Mouse (Mus musculus) intestine, embryonic 16.5 days (tissue): ENCODE measurements around the gene Zfp146. TPM values are rescaled to one million over a fixed set of nuclear protein-coding genes. Genes with fewer than 3 reads are reported as not detected.
"Not testable (repeated sequence)": the region's sequence is repeated elsewhere in the genome, so short reads cannot be mapped to it uniquely, and the experiment has no call there.

ENCODE experiments used
- ATAC-seq: fragments of 200-750 bp; cut with Nextera tagmentation; 2 replicates; pipeline ENCODE4 v1.8.0; 2017; ENCODE audit warnings: moderate TSS enrichment, moderate library complexity
- H3K27ac ChIP-seq: fragments of 300-500 bp; sonication (generic); 2 replicates; pipeline ENCODE4 v1.5.1; 2014; ENCODE audit warnings: mild to moderate bottlenecking, low read length
- H3K27me3 ChIP-seq: fragments of 300-500 bp; sonication (generic); replicated peaks from 2 replicates; pipeline ENCODE4 v1.6.1; 2014; ENCODE audit warnings: low read length, control low read depth, mixed read lengths; ENCODE audit not compliant: control insufficient read depth, insufficient read depth
- H3K36me3 ChIP-seq: fragments of 300-500 bp; sonication (generic); 2 replicates; pipeline ENCODE4 v1.6.1; 2014; ENCODE audit warnings: low read length, control low read depth; ENCODE audit not compliant: control insufficient read depth, insufficient read depth
- H3K4me1 ChIP-seq: fragments of 300-500 bp; sonication (generic); 2 replicates; pipeline ENCODE4 v1.6.1; 2014; ENCODE audit warnings: low read length, control low read depth, mixed read lengths; ENCODE audit not compliant: control insufficient read depth, insufficient read depth
- H3K4me2 ChIP-seq: fragments of 300-500 bp; sonication (generic); 2 replicates; pipeline ENCODE4 v1.6.1; 2014; ENCODE audit warnings: low read depth, low read length, control low read depth
- H3K4me3 ChIP-seq: fragments of 300-500 bp; sonication (generic); 2 replicates; pipeline ENCODE4 v1.5.1; 2014; ENCODE audit warnings: mild to moderate bottlenecking, low read length
- H3K9ac ChIP-seq: fragments of 300-500 bp; sonication (generic); 2 replicates; pipeline ENCODE4 v1.6.1; 2014; ENCODE audit warnings: low read depth, low read length
- H3K9me3 ChIP-seq: fragments of 300-500 bp; sonication (generic); 2 replicates; pipeline ENCODE4 v1.6.1; 2016; ENCODE audit warnings: low read length, control low read depth; ENCODE audit not compliant: control insufficient read depth
- WGBS: fragments of 180-500 bp; shearing (Covaris S2); extraction: QIAGEN DNeasy Blood & Tissue Kit; methylation state at CpG from one replicate; pipeline ENCODE4 v1.1.7; 2014; 5-methylcytosine and 5-hydroxymethylcytosine counted together
- polyA plus RNA-seq: library from polyadenylated mRNA; unstranded; fragments of >200 nt; fragmentation: Nextera tagmentation; extraction: Ambion mirVana; gene quantifications from 2 replicates; pipeline ENCODE4 v1.2.1, GENCODE M21; 2015

Gene Zfp146
- polyA plus RNA-seq: 9.2 and 9.7 TPM in 2 replicates

DNA sequence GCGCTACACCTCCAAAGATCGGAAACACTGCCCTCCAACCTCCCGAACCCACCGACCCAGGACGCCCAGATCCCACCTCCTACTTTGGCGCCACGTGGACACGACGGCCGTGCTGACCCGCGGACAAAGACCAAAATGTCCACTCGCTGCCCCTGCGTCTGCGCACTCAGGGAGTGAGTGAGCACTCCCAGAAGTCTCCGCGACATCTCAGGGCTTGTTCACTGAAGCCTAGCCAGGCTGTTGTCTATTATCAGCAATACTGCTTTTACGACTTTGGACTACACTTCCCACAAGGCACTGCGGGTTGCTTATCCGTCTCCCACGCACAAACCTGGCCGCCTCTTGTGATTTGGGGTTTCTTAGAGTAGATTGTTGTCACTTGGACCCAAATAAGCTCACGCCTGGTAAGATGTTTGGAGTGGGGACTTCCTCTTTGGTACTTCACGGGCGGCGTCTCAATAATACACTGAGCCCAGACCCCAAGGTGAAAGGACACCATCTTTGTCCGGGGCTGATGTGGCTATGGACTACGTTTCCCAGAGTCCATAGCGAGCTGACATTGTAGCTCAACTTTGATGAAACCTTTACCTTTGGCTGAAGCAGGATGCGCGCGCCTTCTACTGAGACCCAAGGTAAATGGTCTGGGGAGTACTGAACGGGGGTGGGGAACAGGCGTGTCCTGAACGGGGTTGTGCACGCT lies at the start of gene Zfp146:
Gene Zfp146, minus strand, starts transcription at position 168 of the 700 bp plus-strand sequence.
- Histone ChIP-seq H3K27me3 (no peaks in the 10 kb centered on the region), H3K36me3 (peaks cover 22% of the 10 kb centered on the region), H3K9ac (peak within 1 kb of the TSS; percentile 90), H3K4me2 (peak within 1 kb of the TSS; percentile 78), H3K4me1 (peaks cover 16% of the 10 kb centered on the region), H3K4me3 (peak within 1 kb of the TSS; percentile 72), H3K9me3 (peaks cover 25% of the 10 kb centered on the region), H3K27ac (peak within 1 kb of the TSS; percentile 86)
- WGBS: under 1% methylated on average over 36 of the region's 36 CpGs
- peak; percentile 98 for ATAC-seq

DNA sequence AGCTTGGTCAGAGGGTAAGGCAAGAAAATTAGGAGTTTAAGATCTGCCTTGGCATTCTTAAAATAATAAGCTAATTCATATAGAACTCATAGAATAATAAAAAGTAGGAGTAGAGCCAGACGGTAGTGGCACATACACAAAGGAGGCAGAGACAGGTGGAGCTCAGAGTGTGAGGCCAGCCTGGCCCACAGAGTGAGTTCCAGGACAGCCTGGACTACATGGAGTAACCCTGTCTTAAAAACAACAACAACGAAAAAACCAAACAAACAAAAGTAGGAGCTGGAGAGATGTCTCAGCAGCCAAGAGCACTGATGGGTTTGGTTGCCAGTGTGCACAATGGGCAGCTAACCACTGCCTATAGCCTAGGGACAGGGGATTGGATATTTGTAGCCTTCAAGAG lies 47.7 kb upstream of the Zfp146 start:
- H3K27ac ChIP-seq: no peak overlapping the region
- peaks cover 11% of the 10 kb centered on the region for H3K4me1 ChIP-seq
- H3K4me3 ChIP-seq: no peak overlapping the region
- peak; percentile 8; the same call in 1 of the 2 replicates for ATAC-seq
- no peaks in the 10 kb centered on the region for H3K27me3 ChIP-seq
- no peaks in the 10 kb centered on the region for H3K9me3 ChIP-seq
- H3K4me2 ChIP-seq: no peak overlapping the region
- H3K9ac ChIP-seq: no peak overlapping the region
- no peaks in the 10 kb centered on the region for H3K36me3 ChIP-seq
- 72% methylated on average over 2 of the region's 2 CpGs for WGBS

DNA sequence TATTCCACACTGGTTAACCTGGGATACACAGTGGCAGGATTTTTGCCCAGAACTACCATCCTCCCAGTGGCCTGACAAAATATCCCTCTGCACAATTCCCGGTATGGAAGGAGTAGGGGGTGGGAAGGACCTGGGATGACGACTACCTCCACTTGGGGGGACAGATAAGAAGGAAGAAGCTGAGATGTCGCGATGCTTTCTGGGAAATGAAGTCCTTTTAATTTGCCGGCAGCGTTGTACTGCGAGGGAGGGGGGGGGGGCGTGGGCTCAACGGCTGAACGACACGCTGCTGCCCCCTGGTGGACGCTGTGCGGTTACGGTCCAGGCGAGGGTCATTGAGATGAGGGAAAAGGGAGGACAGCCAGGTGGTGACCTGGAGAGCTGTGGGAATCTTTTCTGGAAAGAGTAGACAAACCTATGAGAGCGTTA lies 47.2 kb upstream of the Zfp146 start:
- Histone ChIP-seq H3K9ac (peak overlapping the region; percentile 43; the same call in 1 of the 2 replicates), H3K9me3 (no peaks in the 10 kb centered on the region), H3K4me2 (peak overlapping the region; percentile 49), H3K36me3 (no peaks in the 10 kb centered on the region), H3K4me3 (no peak overlapping the region), H3K4me1 (peaks cover 11% of the 10 kb centered on the region), H3K27me3 (no peaks in the 10 kb centered on the region), H3K27ac (no peak overlapping the region)
- ATAC-seq: peak; percentile 59
- WGBS: 1% methylated on average over 15 of the region's 16 CpGs

DNA sequence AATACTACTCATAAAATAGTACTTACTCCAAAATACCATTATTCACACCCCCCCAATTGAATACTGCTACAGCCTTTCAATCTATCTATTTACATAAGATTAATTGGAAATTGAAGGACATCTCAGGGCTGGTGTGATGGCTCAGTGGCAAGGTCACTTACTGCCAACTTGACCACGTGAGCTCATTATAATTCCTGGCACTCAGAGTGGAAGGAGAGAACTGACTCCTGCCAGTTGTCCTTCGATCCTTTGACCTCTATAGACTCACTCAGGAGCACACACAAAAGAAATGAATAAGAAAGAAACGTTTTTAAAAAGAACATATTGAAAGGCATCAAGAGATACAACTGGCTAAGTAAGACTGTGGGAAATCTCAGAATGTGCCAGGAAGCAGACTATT lies 46.3 kb upstream of the Zfp146 start:
- Histone ChIP-seq H3K27ac (no peak overlapping the region), H3K4me2 (no peak overlapping the region), H3K9me3 (no peaks in the 10 kb centered on the region), H3K9ac (no peak overlapping the region), H3K4me3 (no peak overlapping the region), H3K27me3 (no peaks in the 10 kb centered on the region), H3K36me3 (no peaks in the 10 kb centered on the region), H3K4me1 (peaks cover 11% of the 10 kb centered on the region)
- 92% methylated on average over 3 of the region's 3 CpGs for WGBS
- ATAC-seq: no peak

DNA sequence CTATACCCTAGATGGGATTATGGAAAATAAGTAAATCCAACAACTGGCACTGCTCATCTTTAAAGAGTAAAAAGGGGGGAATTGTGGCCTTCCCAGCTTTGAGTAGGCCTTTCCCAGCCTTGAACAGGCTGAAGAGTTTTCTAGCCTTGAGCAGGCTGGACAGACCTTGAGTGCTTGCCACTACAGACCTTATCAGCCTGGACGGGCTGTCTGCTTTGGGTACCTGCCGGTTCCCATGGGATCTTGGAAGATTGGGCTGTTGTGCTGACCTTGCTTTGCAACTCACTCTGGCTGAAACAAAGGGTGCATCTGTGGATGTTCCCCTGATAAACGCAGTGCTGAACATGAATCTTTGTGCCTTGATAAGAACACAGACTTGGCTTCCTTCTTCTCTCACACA lies 44.3 kb upstream of the Zfp146 start:
- ATAC-seq: no peak
- no peaks in the 10 kb centered on the region for H3K9me3 ChIP-seq
- H3K4me1 ChIP-seq: peaks cover 5% of the 10 kb centered on the region; the same call in 1 of the 2 replicates
- no peaks in the 10 kb centered on the region for H3K36me3 ChIP-seq
- H3K27ac ChIP-seq: no peak overlapping the region
- no peak overlapping the region for H3K4me2 ChIP-seq
- H3K27me3 ChIP-seq: no peaks in the 10 kb centered on the region
- H3K9ac ChIP-seq: no peak overlapping the region
- H3K4me3 ChIP-seq: no peak overlapping the region
- 82% methylated on average over 3 of the region's 3 CpGs for WGBS

DNA sequence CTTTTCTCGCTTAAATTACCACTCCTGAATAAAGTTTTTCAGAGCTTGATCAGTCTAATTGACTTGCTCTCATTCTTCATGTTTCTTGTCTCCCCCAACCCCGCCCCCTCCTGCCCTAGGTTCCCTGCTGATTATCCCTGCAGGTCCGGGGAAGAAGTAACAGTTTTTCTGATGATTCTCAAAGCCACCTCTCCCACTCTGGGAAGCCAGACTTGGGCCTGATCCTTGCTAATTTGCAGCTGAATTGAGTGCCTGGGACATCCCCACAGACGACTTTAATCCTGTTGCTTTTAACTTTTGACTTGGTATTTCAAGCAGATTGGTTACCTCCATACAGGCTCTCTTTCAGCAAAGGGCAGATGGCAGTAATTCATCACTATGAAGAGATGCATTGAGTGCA lies 41.5 kb upstream of the Zfp146 start:
- Histone ChIP-seq H3K4me3 (no peak overlapping the region), H3K4me2 (no peak overlapping the region), H3K27me3 (no peaks in the 10 kb centered on the region), H3K36me3 (no peaks in the 10 kb centered on the region), H3K4me1 (no peaks in the 10 kb centered on the region), H3K9ac (no peak overlapping the region), H3K9me3 (no peaks in the 10 kb centered on the region), H3K27ac (no peak overlapping the region)
- ATAC-seq: no peak
- WGBS: 28% methylated on average over 4 of the region's 4 CpGs

DNA sequence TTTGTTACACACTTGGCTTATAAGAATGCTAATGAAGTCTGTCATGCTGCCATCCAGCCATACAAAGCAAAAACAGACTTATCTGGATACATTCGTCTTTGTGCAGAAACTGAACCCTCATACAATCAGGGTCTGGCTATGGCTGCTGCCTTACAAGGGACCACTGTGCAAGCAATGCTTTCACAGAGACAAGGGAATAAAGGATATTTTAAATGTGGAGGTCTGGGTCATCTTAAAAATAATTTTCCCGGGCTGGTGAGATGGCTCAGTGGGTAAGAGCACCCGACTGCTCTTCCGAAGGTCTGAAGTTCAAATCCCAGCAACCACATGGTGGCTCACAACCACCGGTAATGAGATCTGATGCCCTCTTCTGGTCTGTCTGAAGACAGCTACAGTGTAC lies 36.8 kb upstream of the Zfp146 start:
- H3K9ac ChIP-seq, H3K4me1 ChIP-seq, H3K9me3 ChIP-seq, H3K4me3 ChIP-seq, H3K27ac ChIP-seq, H3K4me2 ChIP-seq, H3K36me3 ChIP-seq, ATAC-seq, H3K27me3 ChIP-seq: not testable (repeated sequence)
- 62% methylated on average over 5 of the region's 5 CpGs for WGBS

DNA sequence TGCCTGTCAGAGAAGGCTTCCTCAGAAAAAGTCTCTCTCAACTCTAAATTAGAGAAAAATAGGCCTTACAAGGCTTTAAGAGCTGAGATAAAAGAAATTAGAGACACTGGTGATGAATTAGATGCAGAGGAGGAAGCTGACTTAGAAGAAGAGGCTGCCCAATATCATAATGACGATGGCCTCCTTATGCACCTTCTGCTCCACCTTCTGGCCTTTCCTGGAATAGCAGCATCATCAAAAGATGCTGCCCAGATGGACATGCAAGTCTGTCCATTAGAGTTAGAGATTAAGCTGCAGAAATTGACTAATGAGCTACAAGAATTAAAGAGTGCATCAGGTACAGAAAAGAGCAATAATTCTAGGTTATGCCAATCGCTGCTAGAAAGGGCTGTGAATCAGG lies 35.8 kb upstream of the Zfp146 start:
- H3K4me3 ChIP-seq: no peak overlapping the region
- no peaks in the 10 kb centered on the region for H3K9me3 ChIP-seq
- no peak overlapping the region for H3K4me2 ChIP-seq
- no peaks in the 10 kb centered on the region for H3K4me1 ChIP-seq
- ATAC-seq: no peak
- 5% methylated on average over 2 of the region's 2 CpGs for WGBS
- no peak overlapping the region for H3K27ac ChIP-seq
- H3K36me3 ChIP-seq: no peaks in the 10 kb centered on the region
- no peaks in the 10 kb centered on the region for H3K27me3 ChIP-seq
- H3K9ac ChIP-seq: no peak overlapping the region

DNA sequence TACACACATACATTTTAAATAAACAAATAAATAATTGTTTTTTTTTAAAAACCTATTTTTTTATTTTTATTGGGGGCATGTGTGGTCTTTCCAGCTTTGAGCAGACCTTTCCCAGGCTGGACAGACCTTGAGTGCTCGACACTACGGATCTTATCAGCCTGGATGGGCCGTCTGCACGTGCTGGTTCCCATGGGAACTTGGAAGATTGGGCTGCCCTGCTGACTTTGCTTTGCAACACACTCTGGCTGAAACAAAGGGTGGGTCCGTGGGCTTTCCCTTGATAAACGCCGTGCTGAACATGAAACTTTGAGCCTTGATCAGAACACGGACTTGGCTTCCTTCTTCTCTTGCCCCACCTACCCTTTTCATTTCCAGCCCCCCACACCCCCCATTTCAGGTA lies 34.8 kb upstream of the Zfp146 start:
- peak; percentile 85 for ATAC-seq
- H3K36me3 ChIP-seq: no peaks in the 10 kb centered on the region
- H3K9me3 ChIP-seq: no peaks in the 10 kb centered on the region
- H3K4me3 ChIP-seq: peak overlapping the region; percentile 11; the same call in 1 of the 2 replicates
- peak overlapping the region; percentile 30; the same call in 1 of the 2 replicates for H3K9ac ChIP-seq
- no peaks in the 10 kb centered on the region for H3K27me3 ChIP-seq
- H3K4me1 ChIP-seq: no peaks in the 10 kb centered on the region
- WGBS: 37% methylated on average over 8 of the region's 8 CpGs
- peak overlapping the region; percentile 41 for H3K4me2 ChIP-seq
- H3K27ac ChIP-seq: 0 out of 2 replicates have a peak overlapping the region, but pooled peaks have one; percentile 20
